Mouse (Mus musculus) midbrain, embryonic 11.5 days (tissue): Measurements from ENCODE around the gene Cyb5r1. TPM values are rescaled to one million over a fixed set of nuclear protein-coding genes. Genes with fewer than 3 reads are reported as not detected.

Source experiments
- ATAC-seq: fragments of 200-750 bp; cut with Nextera tagmentation; 2 replicates; pipeline ENCODE4 v1.8.0; 2017; ENCODE audit warnings: moderate TSS enrichment, moderate library complexity; ENCODE audit not compliant: low FRiP score
- DNase-seq: peaks from one replicate; pipeline ENCODE4 v3.0.0; 2015; ENCODE audit warnings: low spot score; ENCODE audit errors: missing footprints
- H3K27ac ChIP-seq: fragments of 300-500 bp; sonication (generic); 2 replicates; pipeline ENCODE4 v1.5.1; 2014; ENCODE audit warnings: low read depth, low read length
- H3K27me3 ChIP-seq: fragments of 300-500 bp; sonication (generic); 2 replicates; pipeline ENCODE4 v1.6.1; 2014; ENCODE audit warnings: mild to moderate bottlenecking, low read length, moderate library complexity, mixed read lengths; ENCODE audit not compliant: control insufficient read depth, insufficient read depth
- H3K36me3 ChIP-seq: fragments of 300-500 bp; sonication (generic); 2 replicates; pipeline ENCODE4 v1.6.1; 2014; ENCODE audit warnings: mild to moderate bottlenecking, low read length, moderate library complexity, mixed read lengths; ENCODE audit not compliant: control insufficient read depth, insufficient read depth
- H3K4me1 ChIP-seq: fragments of 300-500 bp; sonication (generic); 2 replicates; pipeline ENCODE4 v1.6.1; 2014; ENCODE audit warnings: low read length; ENCODE audit not compliant: control insufficient read depth, insufficient read depth
- H3K4me2 ChIP-seq: fragments of 300-500 bp; sonication (generic); 2 replicates; pipeline ENCODE4 v1.6.1; 2014; ENCODE audit warnings: mild to moderate bottlenecking, moderate library complexity
- H3K4me3 ChIP-seq: fragments of 300-500 bp; sonication (generic); 2 replicates; pipeline ENCODE4 v1.5.1; 2014; ENCODE audit warnings: low read depth, low read length
- H3K9ac ChIP-seq: fragments of 300-500 bp; sonication (generic); 2 replicates; pipeline ENCODE4 v1.6.1; 2014; ENCODE audit warnings: low read length
- H3K9me3 ChIP-seq: fragments of 300-500 bp; sonication (generic); 2 replicates; pipeline ENCODE4 v1.6.1; 2016; ENCODE audit warnings: low read length; ENCODE audit not compliant: control insufficient read depth
- WGBS: fragments of 180-500 bp; shearing (Covaris S2); extraction: QIAGEN DNeasy Blood & Tissue Kit; methylation state at CpG from one replicate; pipeline ENCODE4 v1.1.7; 2014; 5-methylcytosine and 5-hydroxymethylcytosine counted together
- polyA plus RNA-seq: library from polyadenylated mRNA; unstranded; fragments of >200 nt; fragmentation: Nextera tagmentation; extraction: Ambion mirVana; gene quantifications from 2 replicates; pipeline ENCODE4 v1.2.1, GENCODE M21; 2014

The Cyb5r1 gene
- polyA plus RNA-seq = 17.5 and 19.3 TPM in 2 replicates

GRCm38 (mm10) chr1:134405509-134406413 lies at the start of gene Cyb5r1:
Cyb5r1 (plus strand) TSS chr1:134405559.
- peaks cover 6% of the 10 kb centered on the region for H3K4me1 ChIP-seq
- H3K4me3 ChIP-seq = peak within 1 kb of the TSS; percentile 82
- no peak within 1 kb of the TSS for H3K27ac ChIP-seq
- peak; percentile 99 for ATAC-seq
- peak; percentile 98 for DNase-seq
- H3K9me3 ChIP-seq = no peaks in the 10 kb centered on the region
- H3K27me3 ChIP-seq = no peaks in the 10 kb centered on the region
- H3K4me2 ChIP-seq = peak within 1 kb of the TSS; percentile 92
- H3K9ac ChIP-seq = peak within 1 kb of the TSS; percentile 76
- H3K36me3 ChIP-seq = peaks cover under 1% of the 10 kb centered on the region; the same call in 1 of the 2 replicates
- WGBS = 2% methylated on average over 40 of the region's 43 CpGs

- no peak for ATAC-seq
- peaks cover 18% of the 10 kb centered on the region; the same call in 1 of the 2 replicates for H3K36me3 ChIP-seq
- WGBS = 94% methylated on average over 4 of the region's 4 CpGs
Observed at GRCm38 (mm10) chr1:134357461-134357860, 47.9 kb upstream of the Cyb5r1 start.

DNA sequence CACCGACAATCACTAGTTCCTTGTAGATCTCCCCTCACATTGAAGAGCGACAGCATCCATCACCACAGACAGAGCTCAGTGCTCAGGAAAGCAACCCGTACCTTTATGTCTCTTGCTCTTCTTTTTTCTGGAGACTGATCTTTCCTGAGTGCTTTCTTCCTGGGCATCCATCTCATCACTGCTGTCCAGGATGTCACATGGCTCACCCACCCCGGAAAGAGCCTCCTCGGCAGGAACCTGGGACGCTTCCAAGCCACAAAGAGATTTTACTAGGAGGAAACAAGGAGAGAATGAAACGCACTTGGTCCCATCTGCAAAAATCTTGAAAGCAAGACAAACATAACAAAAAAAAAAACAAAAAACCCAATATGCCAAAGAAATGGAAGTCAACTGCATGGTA lies 44.7 kb upstream of the Cyb5r1 start:
- ATAC-seq = no peak
- peak; percentile 72 for DNase-seq
- Histone ChIP-seq H3K27ac (no peak overlapping the region), H3K9ac (peak overlapping the region; percentile 92), H3K4me2 (peak overlapping the region; percentile 58), H3K4me1 (peaks cover 7% of the 10 kb centered on the region), H3K36me3 (peaks cover 12% of the 10 kb centered on the region; the same call in 1 of the 2 replicates), H3K27me3 (no peaks in the 10 kb centered on the region), H3K4me3 (peak overlapping the region; percentile 91), H3K9me3 (no peaks in the 10 kb centered on the region)
- 84% methylated on average over 7 of the region's 7 CpGs for WGBS

More at GRCm38 (mm10) chr1:134357461-134357860, 47.9 kb upstream of the Cyb5r1 start:
- peaks cover 7% of the 10 kb centered on the region for H3K4me1 ChIP-seq
- H3K4me2 ChIP-seq = no peak overlapping the region
- H3K27ac ChIP-seq = no peak overlapping the region
- no peak overlapping the region for H3K9ac ChIP-seq
- H3K4me3 ChIP-seq = no peak overlapping the region
- no peaks in the 10 kb centered on the region for H3K27me3 ChIP-seq
- no peak for DNase-seq
- no peaks in the 10 kb centered on the region for H3K9me3 ChIP-seq

DNA sequence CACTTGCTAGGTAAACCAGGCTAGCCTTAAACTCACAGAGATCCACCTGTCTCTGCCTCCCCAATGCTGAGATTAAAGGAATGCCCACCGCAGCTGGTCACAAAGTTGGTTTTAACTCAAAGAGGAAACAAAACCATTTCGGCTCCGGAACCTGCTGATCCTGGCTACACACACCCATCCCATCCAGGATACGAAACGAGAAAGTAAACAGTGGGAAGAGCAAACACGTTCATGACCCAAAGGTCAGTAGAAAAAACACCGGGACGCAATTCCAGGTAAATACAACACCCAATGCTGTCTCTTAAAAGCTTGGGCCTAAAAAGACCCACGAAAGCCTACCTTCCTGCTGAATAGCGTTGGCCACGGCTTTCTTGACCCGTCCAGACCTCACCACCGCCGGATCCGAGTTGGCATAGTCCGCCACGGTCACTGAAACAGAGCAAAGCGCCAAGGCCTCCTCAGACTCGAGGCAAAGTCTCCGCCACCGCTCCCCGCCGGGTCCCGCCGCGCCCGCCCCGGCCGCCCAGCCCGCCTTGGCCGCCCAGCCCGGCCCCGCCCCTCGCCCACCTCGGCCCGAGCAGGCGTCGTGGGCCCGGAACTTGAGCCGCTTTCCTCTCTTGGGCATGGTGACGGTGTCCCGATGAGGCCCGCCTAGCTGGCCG lies 44.0 kb upstream of the Cyb5r1 start:
- DNase-seq (no peak), ATAC-seq (peak; percentile 91)
- Histone ChIP-seq H3K9me3 (no peaks in the 10 kb centered on the region), H3K4me1 (peaks cover 7% of the 10 kb centered on the region), H3K9ac (peak overlapping the region; percentile 92), H3K4me2 (peak overlapping the region; percentile 58), H3K36me3 (peaks cover 9% of the 10 kb centered on the region; the same call in 1 of the 2 replicates), H3K27ac (peak overlapping the region; percentile 61; the same call in 1 of the 2 replicates), H3K4me3 (peak overlapping the region; percentile 91), H3K27me3 (no peaks in the 10 kb centered on the region)
- 2% methylated on average over 44 of the region's 44 CpGs for WGBS

- peak; percentile 98 for ATAC-seq
- WGBS = under 1% methylated on average over 38 of the region's 38 CpGs
- peak within 1 kb of the TSS; percentile 67 for H3K4me2 ChIP-seq
Observed at GRCm38 (mm10) chr1:134361857-134362212, 43.5 kb upstream of the Cyb5r1 start, which contains the start of gene Tmem183a. Tmem183a (minus strand) TSS chr1:134361979.

DNA sequence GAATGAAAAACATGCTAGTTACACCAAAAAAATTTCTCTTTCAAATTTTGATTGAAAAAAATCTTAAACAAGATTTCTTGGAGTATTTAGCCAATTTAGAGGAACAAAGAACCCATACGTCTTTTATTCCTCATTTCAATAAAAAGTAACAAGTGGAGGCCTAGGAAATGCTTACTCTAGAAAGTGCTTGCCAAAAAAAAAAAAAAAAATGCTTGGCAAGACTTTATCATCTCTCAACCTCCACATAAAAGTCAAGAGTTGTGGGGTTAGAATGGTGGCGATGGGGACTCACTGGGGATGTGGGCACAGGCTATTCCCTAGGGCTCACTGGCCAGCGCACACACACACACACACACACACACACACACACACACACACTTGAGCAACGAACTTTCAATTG lies 42.2 kb upstream of the Cyb5r1 start:
- Histone ChIP-seq H3K4me1 (peaks cover 7% of the 10 kb centered on the region), H3K4me2 (no peak overlapping the region), H3K9ac (no peak overlapping the region), H3K27ac (no peak overlapping the region), H3K4me3 (no peak overlapping the region), H3K9me3 (no peaks in the 10 kb centered on the region), H3K36me3 (peaks cover 3% of the 10 kb centered on the region; the same call in 1 of the 2 replicates), H3K27me3 (no peaks in the 10 kb centered on the region)
- peak; percentile 10 for DNase-seq
- 78% methylated on average over 4 of the region's 4 CpGs for WGBS
- ATAC-seq = no peak

More at GRCm38 (mm10) chr1:134361857-134362212, 43.5 kb upstream of the Cyb5r1 start, which contains the start of gene Tmem183a:
- peak within 1 kb of the TSS; percentile 91 for H3K4me3 ChIP-seq
- H3K9ac ChIP-seq = peak within 1 kb of the TSS; percentile 92
- DNase-seq = peak; percentile 100
- H3K27ac ChIP-seq = peak within 1 kb of the TSS; percentile 69; the same call in 1 of the 2 replicates
- no peaks in the 10 kb centered on the region for H3K27me3 ChIP-seq
- H3K36me3 ChIP-seq = peaks cover 8% of the 10 kb centered on the region; the same call in 1 of the 2 replicates
- H3K9me3 ChIP-seq = no peaks in the 10 kb centered on the region
- peaks cover 7% of the 10 kb centered on the region for H3K4me1 ChIP-seq

DNA sequence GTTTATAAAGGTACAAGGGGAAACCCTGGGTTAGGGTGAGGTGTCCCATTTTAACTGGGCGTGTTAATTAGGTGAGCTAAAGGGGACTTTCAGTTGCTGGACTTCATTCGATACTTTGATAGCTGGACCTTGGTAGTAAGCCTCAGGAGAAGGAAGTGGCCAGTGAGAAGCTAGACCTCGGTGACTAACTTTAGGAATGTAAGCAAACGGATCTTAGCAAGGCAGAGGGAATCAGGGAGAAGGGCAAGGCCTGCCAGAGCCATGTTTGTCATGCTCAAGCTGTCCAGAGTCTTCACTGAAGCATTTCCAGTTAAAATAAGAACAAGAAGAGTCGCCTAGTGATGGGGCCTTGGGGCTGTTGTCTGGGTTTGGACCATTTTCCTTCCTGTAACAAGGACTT lies 39.9 kb upstream of the Cyb5r1 start:
- WGBS = 66% methylated on average over 5 of the region's 5 CpGs
- peak; percentile 81 for DNase-seq
- H3K9ac ChIP-seq = no peak overlapping the region
- peaks cover 6% of the 10 kb centered on the region for H3K4me1 ChIP-seq
- H3K4me3 ChIP-seq = no peak overlapping the region
- no peaks in the 10 kb centered on the region for H3K36me3 ChIP-seq
- H3K9me3 ChIP-seq = no peaks in the 10 kb centered on the region; the same call in 1 of the 2 replicates
- no peak overlapping the region for H3K27ac ChIP-seq
- ATAC-seq = no peak
- no peak overlapping the region for H3K4me2 ChIP-seq
- H3K27me3 ChIP-seq = no peaks in the 10 kb centered on the region

DNA sequence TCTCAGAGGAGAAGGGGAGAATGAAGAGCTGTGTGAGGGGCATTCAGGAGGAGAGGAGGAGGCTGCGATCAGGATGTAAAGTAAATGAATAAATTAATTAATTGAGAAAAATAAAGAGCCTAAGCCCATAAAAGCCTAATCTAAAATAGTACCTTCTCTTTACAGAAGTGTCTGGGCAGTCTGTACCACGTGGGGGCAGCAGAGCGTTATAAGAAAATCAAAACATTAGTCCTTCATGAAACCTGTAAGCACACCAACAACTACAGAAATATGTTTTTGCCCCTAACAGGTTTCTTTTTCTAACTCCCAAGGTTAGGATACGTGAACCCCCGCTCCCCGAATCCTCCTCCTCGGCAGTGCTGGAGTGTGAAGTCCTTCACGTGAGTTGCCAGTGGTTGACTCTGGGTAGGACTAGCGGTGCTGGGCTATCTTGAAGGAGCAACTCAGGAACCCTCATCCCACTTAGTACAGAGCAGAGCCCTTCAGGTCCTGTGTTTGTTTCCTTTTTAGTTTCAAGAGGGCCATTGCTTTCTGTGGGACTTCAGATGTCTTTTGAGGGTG lies 36.5 kb upstream of the Cyb5r1 start:
- H3K4me1 ChIP-seq = no peaks in the 10 kb centered on the region
- no peak for ATAC-seq
- H3K9me3 ChIP-seq = no peaks in the 10 kb centered on the region; the same call in 1 of the 2 replicates
- no peak overlapping the region for H3K27ac ChIP-seq
- no peaks in the 10 kb centered on the region for H3K27me3 ChIP-seq
- no peak overlapping the region for H3K4me3 ChIP-seq
- H3K9ac ChIP-seq = no peak overlapping the region
- no peak for DNase-seq
- 51% methylated on average over 9 of the region's 9 CpGs for WGBS
- H3K4me2 ChIP-seq = no peak overlapping the region
- no peaks in the 10 kb centered on the region for H3K36me3 ChIP-seq
